Mouse (Mus musculus): ENCODE data around the gene Smc3. TPM values are rescaled to one million over a fixed set of nuclear protein-coding genes. Genes with fewer than 3 reads are reported as not detected.

The Smc3 gene
- total and polyA plus RNA-seq, 3 experiments, result 45.7 to 76.3 (median 56.0) TPM

DNA sequence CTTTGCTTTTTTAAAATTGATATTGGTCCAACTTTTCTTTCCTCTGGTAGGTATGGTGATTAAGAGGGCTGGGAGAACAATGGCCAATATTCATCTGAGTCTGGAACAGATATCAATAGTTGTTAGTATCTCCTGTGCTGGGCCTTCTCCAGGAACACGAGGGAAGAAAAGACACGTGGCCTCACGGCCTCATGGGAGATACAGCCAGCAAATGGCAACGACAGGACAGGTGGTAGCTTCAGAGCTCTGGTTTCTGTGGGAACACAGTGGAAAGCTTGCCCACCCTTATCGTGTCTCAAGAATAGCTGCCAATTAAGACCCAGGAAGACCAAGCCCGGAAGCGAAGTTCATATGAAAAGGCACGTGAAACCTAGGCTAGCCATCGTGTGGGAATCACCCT lies 64.6 kb downstream of the Smc3 start:
- DNase-seq (ENCODE audit: extremely low read depth), result no peak
- no peak overlapping the region for H3K4me3 ChIP-seq (replicated peaks in 1 of 3; ENCODE audit: low read depth in 2 of 3, low read length in 2 of 3, poor library complexity in 1 of 3)
- no peaks in the 10 kb centered on the region for H3K36me3 ChIP-seq (replicated peaks in 1 of 2; ENCODE audit: control insufficient read depth in 1 of 2, insufficient read depth in 1 of 2, low read length in 1 of 2)
- in situ Hi-C loops (cut with MboI; ENCODE audit: low pct_ligation_motif_present, low pct_unique_long_range_greater_than_20kb, low sequenced_read_pairs) (no loop called here), dilution Hi-C loops (cut with MboI; ENCODE audit: extremely low pct_ligation_motif_present, extremely low pct_unique_long_range_greater_than_20kb, low sequenced_read_pairs) (no loop called here)
- H3K27me3 ChIP-seq (replicated peaks), result no peaks in the 10 kb centered on the region
- TF ChIP-seq IRF4 (IDR thresholded peaks at IDR 0.05; ENCODE audit: low read depth, low read length), result no peak
- H3K9me3 ChIP-seq (replicated peaks; ENCODE audit: low read length), result no peaks in the 10 kb centered on the region
- H3K27ac ChIP-seq (ENCODE audit: insufficient read depth, low read depth), result no peak overlapping the region
- peaks cover 0 to 12% of the 10 kb centered on the region in 2 experiments; a peak in 2 of 4 replicates for H3K4me1 ChIP-seq (ENCODE audit: control insufficient read depth in 1 of 2, insufficient read depth in 2 of 2)
- no peaks in the 10 kb centered on the region for H3K79me2 ChIP-seq (replicated peaks; ENCODE audit: control insufficient read depth, extremely low read depth, insufficient read depth, poor library complexity, severe bottlenecking)
- no peak overlapping the region for H3K4me2 ChIP-seq (ENCODE audit: insufficient read depth, low read depth, poor library complexity, severe bottlenecking)
- H3K9ac ChIP-seq (ENCODE audit: insufficient read depth, low read depth), result no peak overlapping the region

DNA sequence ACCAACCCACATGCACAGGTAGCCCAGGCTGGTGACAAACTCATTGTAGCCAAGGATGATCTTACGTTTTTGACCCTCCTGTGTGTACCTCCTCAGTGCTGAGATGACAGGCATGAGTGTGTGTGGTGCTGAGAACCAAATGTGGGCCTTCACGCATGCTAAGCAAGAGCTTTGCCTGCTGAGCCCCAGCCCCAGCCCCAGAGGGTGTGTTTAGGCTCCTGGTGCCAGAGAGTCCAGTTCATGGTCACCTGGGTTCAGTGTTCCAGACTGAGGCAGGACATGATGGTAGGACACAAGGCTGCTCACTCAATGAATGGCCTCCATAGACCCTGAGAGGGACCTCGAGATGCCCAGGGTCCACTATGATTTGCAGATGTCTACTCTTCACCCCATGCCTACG lies 65.2 kb downstream of the Smc3 start:
- Histone ChIP-seq H3K9ac (ENCODE audit: insufficient read depth, low read depth) (no peak overlapping the region), H3K27ac (ENCODE audit: insufficient read depth, low read depth) (no peak overlapping the region), H3K27me3 (replicated peaks) (no peaks in the 10 kb centered on the region), H3K36me3 (replicated peaks in 1 of 2; ENCODE audit: control insufficient read depth in 1 of 2, insufficient read depth in 1 of 2, low read length in 1 of 2) (no peaks in the 10 kb centered on the region), H3K4me1 (ENCODE audit: control insufficient read depth in 1 of 2, insufficient read depth in 2 of 2) (peaks cover 0 to 16% of the 10 kb centered on the region in 2 experiments; a peak in 2 of 4 replicates), H3K4me2 (ENCODE audit: insufficient read depth, low read depth, poor library complexity, severe bottlenecking) (no peak overlapping the region), H3K9me3 (replicated peaks; ENCODE audit: low read length) (no peaks in the 10 kb centered on the region), H3K4me3 (replicated peaks in 1 of 3; ENCODE audit: low read depth in 2 of 3, low read length in 2 of 3, poor library complexity in 1 of 3) (no peak overlapping the region), H3K79me2 (replicated peaks; ENCODE audit: control insufficient read depth, extremely low read depth, insufficient read depth, poor library complexity, severe bottlenecking) (no peaks in the 10 kb centered on the region)
- DNase-seq (ENCODE audit: extremely low read depth), result no peak
- TF ChIP-seq KAT2A (IDR thresholded peaks at IDR 0.05; ENCODE audit: insufficient replicate concordance, low read length) (no peak), ELF1 (IDR thresholded peaks at IDR 0.05; ENCODE audit: low read depth, low read length) (no peak), PAX5 (IDR thresholded peaks at IDR 0.05; ENCODE audit: low read length) (no peak), CHD1 (IDR thresholded peaks at IDR 0.05; ENCODE audit: low read depth, low read length) (no peak), ZKSCAN1 (IDR thresholded peaks at IDR 0.05; ENCODE audit: borderline replicate concordance, low read depth, low read length) (no peak), MAX (IDR thresholded peaks at IDR 0.05; ENCODE audit: low read length) (no peak), MEF2A (IDR thresholded peaks at IDR 0.05; ENCODE audit: borderline replicate concordance, low read depth, low read length) (no peak), RAD21 (IDR thresholded peaks at IDR 0.05; ENCODE audit: low read depth, low read length) (no peak), ETS1 (conservative IDR thresholded peaks at IDR 0.05; ENCODE audit: low read depth, low read length) (no peak)
- dilution Hi-C loops (cut with MboI; ENCODE audit: extremely low pct_ligation_motif_present, extremely low pct_unique_long_range_greater_than_20kb, low sequenced_read_pairs) (no loop called here), in situ Hi-C loops (cut with MboI; ENCODE audit: low pct_ligation_motif_present, low pct_unique_long_range_greater_than_20kb, low sequenced_read_pairs) (no loop called here)

DNA sequence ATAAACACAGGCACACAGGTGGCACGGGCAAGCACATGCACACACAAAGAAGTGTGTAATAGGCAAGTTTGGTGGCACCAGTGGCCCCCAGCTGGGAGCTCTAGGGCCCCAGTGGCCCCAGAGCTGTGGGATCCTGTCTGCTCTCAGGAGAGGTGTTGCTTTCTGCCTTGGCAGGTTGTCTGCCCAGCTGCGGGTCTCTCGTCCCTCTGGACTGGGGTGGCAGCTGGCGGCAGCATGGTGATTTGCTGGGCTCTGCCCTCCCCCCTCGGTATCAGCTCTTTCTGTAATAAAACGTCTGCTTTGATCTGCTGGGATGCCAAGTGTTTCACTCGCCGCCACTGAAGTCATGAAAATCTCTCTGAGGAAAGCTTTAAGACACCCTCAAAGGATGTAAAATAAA lies 66.5 kb downstream of the Smc3 start:
- dilution Hi-C loops (cut with MboI; ENCODE audit: extremely low pct_ligation_motif_present, extremely low pct_unique_long_range_greater_than_20kb, low sequenced_read_pairs), result no loop called here

More for the DNA sequence above, 66.5 kb downstream of the Smc3 start:
- H3K27me3 ChIP-seq (replicated peaks), result no peaks in the 10 kb centered on the region
- no peaks in the 10 kb centered on the region for H3K36me3 ChIP-seq (replicated peaks in 1 of 2; ENCODE audit: control insufficient read depth in 1 of 2, insufficient read depth in 1 of 2, low read length in 1 of 2)
- no peak overlapping the region for H3K27ac ChIP-seq (ENCODE audit: insufficient read depth, low read depth)
- no peaks in the 10 kb centered on the region for H3K9me3 ChIP-seq (replicated peaks; ENCODE audit: low read length)
- DNase-seq (ENCODE audit: extremely low read depth), result no peak
- TF ChIP-seq ETS1 (conservative IDR thresholded peaks at IDR 0.05; ENCODE audit: low read depth, low read length), result no peak
- TF ChIP-seq ELF1 (IDR thresholded peaks at IDR 0.05; ENCODE audit: low read depth, low read length), result no peak
- TF ChIP-seq ZKSCAN1 (IDR thresholded peaks at IDR 0.05; ENCODE audit: borderline replicate concordance, low read depth, low read length), result no peak
- no peak for TF ChIP-seq KAT2A (IDR thresholded peaks at IDR 0.05; ENCODE audit: insufficient replicate concordance, low read length)
- TF ChIP-seq NELFE (IDR thresholded peaks at IDR 0.05; ENCODE audit: low read depth, low read length), result no peak
- TF ChIP-seq MEF2A (IDR thresholded peaks at IDR 0.05; ENCODE audit: borderline replicate concordance, low read depth, low read length), result no peak
- no peak for TF ChIP-seq ZNF384 (IDR thresholded peaks at IDR 0.05; ENCODE audit: low read depth, low read length)
- no peak for TF ChIP-seq POLR2AphosphoS2 (IDR thresholded peaks at IDR 0.05; ENCODE audit: low read depth, low read length)
- no peak overlapping the region for H3K4me2 ChIP-seq (ENCODE audit: insufficient read depth, low read depth, poor library complexity, severe bottlenecking)
- no peak overlapping the region for H3K9ac ChIP-seq (ENCODE audit: insufficient read depth, low read depth)
- in situ Hi-C loops (cut with MboI; ENCODE audit: low pct_ligation_motif_present, low pct_unique_long_range_greater_than_20kb, low sequenced_read_pairs), result no loop called here
- H3K4me1 ChIP-seq (ENCODE audit: control insufficient read depth in 1 of 2, insufficient read depth in 2 of 2), result peaks cover 0 to 30% of the 10 kb centered on the region in 2 experiments; a peak in 2 of 4 replicates
- H3K4me3 ChIP-seq (replicated peaks in 1 of 3; ENCODE audit: low read depth in 2 of 3, low read length in 2 of 3, poor library complexity in 1 of 3), result no peak overlapping the region
- no peaks in the 10 kb centered on the region for H3K79me2 ChIP-seq (replicated peaks; ENCODE audit: control insufficient read depth, extremely low read depth, insufficient read depth, poor library complexity, severe bottlenecking)

All from CH12.LX (cell line).